Mouse (Mus musculus): ENCODE data around the gene Zfp605.

GRCm38 (mm10) chr5:110102429-110102828 is 7.5 kb upstream of the Zfp605 start:
- TF ChIP-seq CTCF (IDR thresholded peaks at IDR 0.05) = no peak
- TF ChIP-seq EP300 (IDR thresholded peaks at IDR 0.05) = no peak

All from lung, postnatal 0 days (tissue).